ENCODE assay signal across 8 mouse cellular contexts in genomic region chr11:118418442-118418833, GRCm38 (mm10). TPM values are rescaled to one million over a fixed set of nuclear protein-coding genes. Genes with fewer than 3 reads are reported as not detected.
DNase-seq lines count a peak whose midpoint lies in the region; ATAC-seq lines count a peak whose summit lies in the region.

No protein-coding gene starts in this region.

- H3K4me2 ChIP-seq in embryonic facial prominence, embryonic 13.5 days = peak overlapping the region; percentile 85
- H3K4me2 ChIP-seq in limb, embryonic 11.5 days (ENCODE audit: low read depth, severe bottlenecking) = peak overlapping the region; percentile 86
- H3K4me2 ChIP-seq in neural tube, embryonic 14.5 days (ENCODE audit: low read depth, low read length) = peak overlapping the region; percentile 84

- H3K4me3 ChIP-seq in embryonic facial prominence, embryonic 13.5 days = peak overlapping the region; percentile 94
- H3K4me3 ChIP-seq in limb, embryonic 11.5 days (ENCODE audit: low read depth, low read length) = peak overlapping the region; percentile 97
- H3K4me3 ChIP-seq in neural tube, embryonic 14.5 days (ENCODE audit: low read depth, low read length) = peak overlapping the region; percentile 90

- 3% methylated on average over 12 of the region's 12 CpGs for WGBS in embryonic facial prominence, embryonic 13.5 days
- 5% methylated on average over 12 of the region's 12 CpGs for WGBS in limb, embryonic 11.5 days
- 3% methylated on average over 12 of the region's 12 CpGs for WGBS in neural tube, embryonic 14.5 days

- no peaks in the 10 kb centered on the region for H3K27me3 ChIP-seq in embryonic facial prominence, embryonic 13.5 days
- no peaks in the 10 kb centered on the region for H3K27me3 ChIP-seq in limb, embryonic 11.5 days (ENCODE audit: control insufficient read depth, insufficient read depth, low read length)
- no peaks in the 10 kb centered on the region for H3K27me3 ChIP-seq in neural tube, embryonic 14.5 days (ENCODE audit: control insufficient read depth, insufficient read depth, low read length)

- peaks cover 32% of the 10 kb centered on the region for H3K4me1 ChIP-seq in embryonic facial prominence, embryonic 13.5 days
- H3K4me1 ChIP-seq in limb, embryonic 11.5 days (ENCODE audit: control insufficient read depth, insufficient read depth, low read length) = peaks cover 13% of the 10 kb centered on the region
- peaks cover 16% of the 10 kb centered on the region for H3K4me1 ChIP-seq in neural tube, embryonic 14.5 days (ENCODE audit: control insufficient read depth, insufficient read depth, low read length)

- peak overlapping the region; percentile 98 for H3K9ac ChIP-seq in embryonic facial prominence, embryonic 13.5 days
- peak overlapping the region; percentile 92 for H3K9ac ChIP-seq in limb, embryonic 11.5 days (ENCODE audit: low read length)
- peak overlapping the region; percentile 94 for H3K9ac ChIP-seq in neural tube, embryonic 14.5 days (replicated peaks; ENCODE audit: low read depth, low read length)

- peak overlapping the region; percentile 69 for H3K27ac ChIP-seq in embryonic facial prominence, embryonic 13.5 days
- no peak overlapping the region for H3K27ac ChIP-seq in limb, embryonic 11.5 days (replicated peaks; ENCODE audit: low read depth, low read length)
- peak overlapping the region; percentile 72; the same call in 1 of the 2 replicates for H3K27ac ChIP-seq in neural tube, embryonic 14.5 days (ENCODE audit: low read depth, low read length)

- no peak; the same call in 1 of the 2 replicates for ATAC-seq in embryonic facial prominence, embryonic 13.5 days (ENCODE audit: insufficient number of reproducible peaks, insufficient read depth, low FRiP score, low TSS enrichment, low read depth)
- peak; percentile 18 for ATAC-seq in limb, embryonic 11.5 days (ENCODE audit: insufficient number of reproducible peaks, low FRiP score, low TSS enrichment, low read depth)
- ATAC-seq in neural tube, embryonic 14.5 days (ENCODE audit: low read depth) = peak; percentile 27; the same call in 1 of the 2 replicates

- no peaks in the 10 kb centered on the region for H3K9me3 ChIP-seq in embryonic facial prominence, embryonic 13.5 days
- no peaks in the 10 kb centered on the region for H3K9me3 ChIP-seq in limb, embryonic 11.5 days (ENCODE audit: control insufficient read depth, low read length)
- no peaks in the 10 kb centered on the region for H3K9me3 ChIP-seq in neural tube, embryonic 14.5 days (ENCODE audit: control insufficient read depth, low read length)

- H3K36me3 ChIP-seq in embryonic facial prominence, embryonic 13.5 days = peaks cover 40% of the 10 kb centered on the region
- H3K36me3 ChIP-seq in limb, embryonic 11.5 days (ENCODE audit: control insufficient read depth, insufficient read depth, low read length) = no peaks in the 10 kb centered on the region
- H3K36me3 ChIP-seq in neural tube, embryonic 14.5 days (ENCODE audit: control insufficient read depth, insufficient read depth, low read length) = peaks cover 5% of the 10 kb centered on the region; the same call in 1 of the 2 replicates

- DNase-seq in layer of hippocampus, adult 9-11 months = peak; percentile 47
- DNase-seq in layer of hippocampus, postnatal 14 days (ENCODE audit: low spot score in 2 of 2) = no peak
- DNase-seq in limb, embryonic 11.5 days (ENCODE audit: low spot score) = no peak
- no peak for DNase-seq in layer of hippocampus, adult 18-20 months (ENCODE audit: low spot score in 2 of 2)
- DNase-seq in ovary, postnatal 14 days (ENCODE audit: low spot score) = no peak
- no peak for DNase-seq in thymus, postnatal 36 days

RNA-seq across cellular contexts. Expression of gene Cant1, which starts 0.4 kb away (rescaled TPM):
- 10 to 100 TPM; 37.0 to 40.6 TPM for total RNA-seq in layer of hippocampus, postnatal 14 days (2021)
- 28.9 and 30.7 TPM in 2 replicates for polyA plus RNA-seq in embryonic facial prominence, embryonic 13.5 days (2015; fragmentation: Nextera tagmentation; extraction: Ambion mirVana)
- polyA plus RNA-seq in limb, embryonic 11.5 days (2014; fragmentation: Nextera tagmentation; extraction: Ambion mirVana) = 23.9 and 27.1 TPM in 2 replicates
- polyA plus RNA-seq in neural tube, embryonic 14.5 days (2014; fragmentation: Nextera tagmentation; extraction: Ambion mirVana) = 21.2 and 27.0 TPM in 2 replicates
- total RNA-seq in layer of hippocampus, adult 18-20 months (2021) = 10 to 100 TPM; 41.4 to 44.8 TPM

RNA-seq across cellular contexts. Expression of gene C1qtnf1, which starts 9.6 kb away (rescaled TPM):
- 1 to 10 TPM; 3.9 to 5.3 TPM for total RNA-seq in layer of hippocampus, postnatal 14 days (2021)
- 14.7 and 16.5 TPM in 2 replicates for polyA plus RNA-seq in embryonic facial prominence, embryonic 13.5 days (2015; fragmentation: Nextera tagmentation; extraction: Ambion mirVana)
- polyA plus RNA-seq in limb, embryonic 11.5 days (2014; fragmentation: Nextera tagmentation; extraction: Ambion mirVana) = 3.5 and 4.2 TPM in 2 replicates
- polyA plus RNA-seq in neural tube, embryonic 14.5 days (2014; fragmentation: Nextera tagmentation; extraction: Ambion mirVana) = 3.3 and 6.2 TPM in 2 replicates
- 1 to 10 TPM; 2.0 to 2.9 TPM for total RNA-seq in layer of hippocampus, adult 18-20 months (2021)

RNA-seq across cellular contexts. Expression of gene Lgals3bp, which starts 16.5 kb away (rescaled TPM):
- total RNA-seq in layer of hippocampus, postnatal 14 days (2021) = 10 to 100 TPM; 11.1 to 14.4 TPM
- 5.6 and 6.8 TPM in 2 replicates for polyA plus RNA-seq in embryonic facial prominence, embryonic 13.5 days (2015; fragmentation: Nextera tagmentation; extraction: Ambion mirVana)
- polyA plus RNA-seq in limb, embryonic 11.5 days (2014; fragmentation: Nextera tagmentation; extraction: Ambion mirVana) = 3.6 and 4.1 TPM in 2 replicates
- polyA plus RNA-seq in neural tube, embryonic 14.5 days (2014; fragmentation: Nextera tagmentation; extraction: Ambion mirVana) = 1.9 and 4.0 TPM in 2 replicates
- total RNA-seq in layer of hippocampus, adult 18-20 months (2021) = 10 to 100 TPM; 18.3 to 18.8 TPM

RNA-seq across cellular contexts. Expression of gene Engase, which starts 58.2 kb away (rescaled TPM):
- 10 to 100 TPM; 14.7 to 18.4 TPM for total RNA-seq in layer of hippocampus, postnatal 14 days (2021)
- polyA plus RNA-seq in embryonic facial prominence, embryonic 13.5 days (2015; fragmentation: Nextera tagmentation; extraction: Ambion mirVana) = 6.5 and 9.6 TPM in 2 replicates
- polyA plus RNA-seq in limb, embryonic 11.5 days (2014; fragmentation: Nextera tagmentation; extraction: Ambion mirVana) = 4.8 and 8.5 TPM in 2 replicates
- 5.9 and 6.0 TPM in 2 replicates for polyA plus RNA-seq in neural tube, embryonic 14.5 days (2014; fragmentation: Nextera tagmentation; extraction: Ambion mirVana)
- 10 to 100 TPM; 11.8 to 16.2 TPM for total RNA-seq in layer of hippocampus, adult 18-20 months (2021)
